Mouse (Mus musculus): ENCODE data around the gene Tnfrsf23.
A peak's percentile ranks its signal among the peaks of the same experiment; 100 is the strongest.
"Not testable (repeated sequence)": the region's sequence is repeated elsewhere in the genome, so short reads cannot be mapped to it uniquely, and the experiment has no call there.

The Tnfrsf23 gene

GRCm38 (mm10) chr7:143684569-143684968 lies 1.1 kb downstream of the Tnfrsf23 start:
- DNase-seq (ENCODE audit: low spot score in 2 of 2): not testable (repeated sequence)

- DNase-seq (ENCODE audit: low spot score in 2 of 2): no peak
Measured at GRCm38 (mm10) chr7:143681566-143681965, 4.1 kb downstream of the Tnfrsf23 start.

GRCm38 (mm10) chr7:143680836-143681235 lies 4.8 kb downstream of the Tnfrsf23 start:
- DNase-seq (ENCODE audit: low spot score in 2 of 2): not testable (repeated sequence)

- not testable (repeated sequence) for DNase-seq (ENCODE audit: low spot score in 2 of 2)
Measured at GRCm38 (mm10) chr7:143679650-143680049, 6.0 kb downstream of the Tnfrsf23 start.

- no peak for DNase-seq (ENCODE audit: low spot score in 2 of 2)
Measured at GRCm38 (mm10) chr7:143666427-143667311, 19.0 kb downstream of the Tnfrsf23 start.

- no peak for DNase-seq (ENCODE audit: low spot score in 2 of 2)
Measured at GRCm38 (mm10) chr7:143663470-143663869, 22.2 kb downstream of the Tnfrsf23 start.

- no peak for DNase-seq (ENCODE audit: low spot score in 2 of 2)
Measured at GRCm38 (mm10) chr7:143660797-143661196, 24.9 kb downstream of the Tnfrsf23 start.

GRCm38 (mm10) chr7:143649769-143650346 lies 35.8 kb downstream of the Tnfrsf23 start:
- not testable (repeated sequence) for DNase-seq (ENCODE audit: low spot score in 2 of 2)

GRCm38 (mm10) chr7:143649034-143649768 lies 36.5 kb downstream of the Tnfrsf23 start, which contains the start of gene Tnfrsf22:
Gene Tnfrsf22, minus strand, starts transcription at chr7:143649661.
- peak; percentile 90 to 92 for DNase-seq (ENCODE audit: low spot score in 2 of 2)

GRCm38 (mm10) chr7:143643949-143644348 lies 41.7 kb downstream of the Tnfrsf23 start:
- DNase-seq (ENCODE audit: low spot score in 2 of 2): not testable (repeated sequence)

GRCm38 (mm10) chr7:143636674-143637073 lies 49.0 kb downstream of the Tnfrsf23 start:
- DNase-seq (ENCODE audit: low spot score in 2 of 2): no peak

- no peak for DNase-seq (ENCODE audit: low spot score in 2 of 2)
Measured at GRCm38 (mm10) chr7:143631503-143631902, 54.2 kb downstream of the Tnfrsf23 start.

GRCm38 (mm10) chr7:143629501-143629900 lies 56.2 kb downstream of the Tnfrsf23 start:
- DNase-seq (ENCODE audit: low spot score in 2 of 2): no peak

- no peak for DNase-seq (ENCODE audit: low spot score in 2 of 2)
Measured at GRCm38 (mm10) chr7:143628540-143628939, 57.1 kb downstream of the Tnfrsf23 start, which contains the start of gene Tnfrsf26. Gene Tnfrsf26, minus strand, starts transcription at chr7:143628722.

- no peak for DNase-seq (ENCODE audit: low spot score in 2 of 2)
Measured at GRCm38 (mm10) chr7:143627555-143628286, 58.0 kb downstream of the Tnfrsf23 start.

- DNase-seq (ENCODE audit: low spot score in 2 of 2): no peak
Measured at GRCm38 (mm10) chr7:143626178-143626577, 59.5 kb downstream of the Tnfrsf23 start.

GRCm38 (mm10) chr7:143625151-143625550 lies 60.5 kb downstream of the Tnfrsf23 start:
- no peak for DNase-seq (ENCODE audit: low spot score in 2 of 2)

- no peak for DNase-seq (ENCODE audit: low spot score in 2 of 2)
Measured at GRCm38 (mm10) chr7:143624561-143624960, 61.1 kb downstream of the Tnfrsf23 start.

- DNase-seq (ENCODE audit: low spot score in 2 of 2): peak; percentile 24 to 25
Measured at GRCm38 (mm10) chr7:143620951-143621350, 64.7 kb downstream of the Tnfrsf23 start.
